Mouse (Mus musculus) cerebellum, adult 8-10 months (tissue): Measurements from ENCODE around the gene Bphl.
A peak's percentile ranks its signal among the peaks of the same experiment; 100 is the strongest.

Source experiments
- DNase-seq: peaks from one replicate; pipeline ENCODE4 v3.0.0; 2022

The Bphl gene

GRCm38 (mm10) chr13:34037172-34038055 is at the start of gene Bphl:
Bphl (plus strand) TSS chr13:34037597.
- DNase-seq = peak; percentile 94

GRCm38 (mm10) chr13:33989625-33990024 is 47.8 kb upstream of the Bphl start:
- DNase-seq = no peak

DNA sequence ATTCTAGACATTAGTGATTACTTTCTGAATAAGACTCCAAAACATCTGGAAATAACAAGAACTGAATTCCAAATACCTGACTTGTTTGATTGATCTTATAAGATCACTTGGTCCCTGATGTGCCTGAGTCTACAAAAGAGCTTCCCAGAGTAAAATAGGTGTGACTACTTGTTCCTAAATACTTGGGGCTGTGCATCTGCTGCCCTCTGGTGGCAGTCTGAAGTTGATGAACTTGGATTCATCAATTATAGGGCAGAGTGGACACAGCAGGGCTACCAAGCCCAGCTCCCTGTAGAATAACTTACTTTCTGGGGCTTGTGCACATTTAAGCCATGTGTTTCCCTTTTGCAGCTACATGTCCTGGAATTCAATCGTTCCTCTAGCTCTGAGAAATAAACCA is 42.2 kb upstream of the Bphl start:
- DNase-seq = peak; percentile 68

- peak; percentile 81 for DNase-seq
Measured at GRCm38 (mm10) chr13:34002058-34003006, 35.1 kb upstream of the Bphl start, which contains the start of the genes Ripk1 and Serpinb6a. Ripk1 (plus strand) TSS chr13:34002363. Serpinb6a (minus strand) TSS chr13:34002794.

- DNase-seq = peak; percentile 20
Measured at GRCm38 (mm10) chr13:34003058-34003457, 34.3 kb upstream of the Bphl start.

GRCm38 (mm10) chr13:34007234-34007633 is 30.2 kb upstream of the Bphl start:
- no peak for DNase-seq

DNA sequence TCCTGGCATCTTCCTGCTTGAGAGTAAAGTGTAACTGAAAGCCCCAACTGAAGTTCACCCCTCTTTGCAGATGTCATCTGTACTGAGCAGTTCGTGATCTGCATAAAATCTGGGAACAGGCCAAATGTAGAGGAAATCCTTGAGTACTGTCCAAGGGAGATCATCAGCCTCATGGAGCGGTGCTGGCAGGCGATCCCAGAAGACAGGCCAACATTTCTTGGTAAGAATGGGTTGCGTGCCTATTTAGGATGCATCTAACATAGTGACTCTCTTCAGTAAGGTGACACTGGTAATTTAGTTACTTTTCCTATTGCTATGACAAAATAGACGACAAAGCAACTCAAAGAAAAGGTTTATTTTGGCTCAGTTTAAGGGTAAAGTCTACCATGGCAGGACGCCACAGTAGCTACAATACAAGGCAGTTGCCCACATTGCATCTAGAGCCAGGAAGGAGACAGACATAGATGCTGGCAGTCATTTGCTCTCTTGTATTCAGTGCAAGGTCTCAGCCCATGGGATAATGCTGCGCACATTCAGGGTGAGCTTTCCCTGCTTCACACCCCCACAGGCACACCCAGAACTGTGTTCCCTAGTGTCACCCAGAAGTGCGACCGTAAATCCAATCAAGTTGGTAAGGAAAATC is 20.3 kb upstream of the Bphl start:
- peak; percentile 28 for DNase-seq

DNA sequence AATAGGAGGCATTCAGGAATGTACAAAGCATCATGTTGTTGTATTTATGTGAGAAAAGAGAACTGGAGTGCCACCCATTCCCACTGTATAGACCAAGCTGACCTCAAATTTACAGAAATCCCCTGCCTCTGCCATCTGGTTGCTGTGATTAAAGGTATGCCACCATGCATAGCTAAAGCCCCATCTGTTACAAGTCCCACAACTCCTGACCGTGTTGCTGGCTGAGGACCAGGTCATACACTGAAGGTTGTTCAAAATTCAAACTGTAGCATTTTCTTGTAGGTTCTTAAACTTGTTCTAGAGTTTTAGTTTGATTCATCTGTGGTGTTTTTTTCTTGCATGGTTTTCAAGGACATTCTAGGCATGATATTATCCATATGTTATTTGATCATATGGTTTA is 18.9 kb upstream of the Bphl start:
- DNase-seq = no peak

- no peak for DNase-seq
Measured at GRCm38 (mm10) chr13:34021998-34022397, 15.4 kb upstream of the Bphl start.

DNA sequence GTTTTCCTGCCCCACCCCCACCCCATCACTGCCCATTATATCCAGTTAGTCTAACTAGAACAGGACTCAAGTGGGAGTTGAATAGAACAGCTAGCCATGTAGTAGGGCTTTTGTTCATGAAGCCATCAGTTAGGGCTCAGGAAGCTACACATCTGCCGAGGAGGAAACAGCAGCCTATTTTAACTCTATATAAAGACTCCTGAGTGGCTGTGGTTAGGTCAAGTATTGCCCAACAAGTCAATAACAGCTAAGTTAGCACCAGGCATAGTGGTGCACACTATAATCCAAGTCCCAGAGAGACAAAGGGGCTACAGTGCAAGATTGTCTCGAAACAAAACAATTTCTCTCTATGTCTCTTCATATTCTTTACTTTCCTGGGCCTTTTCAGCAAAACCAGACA is 5.4 kb upstream of the Bphl start:
- no peak for DNase-seq

DNA sequence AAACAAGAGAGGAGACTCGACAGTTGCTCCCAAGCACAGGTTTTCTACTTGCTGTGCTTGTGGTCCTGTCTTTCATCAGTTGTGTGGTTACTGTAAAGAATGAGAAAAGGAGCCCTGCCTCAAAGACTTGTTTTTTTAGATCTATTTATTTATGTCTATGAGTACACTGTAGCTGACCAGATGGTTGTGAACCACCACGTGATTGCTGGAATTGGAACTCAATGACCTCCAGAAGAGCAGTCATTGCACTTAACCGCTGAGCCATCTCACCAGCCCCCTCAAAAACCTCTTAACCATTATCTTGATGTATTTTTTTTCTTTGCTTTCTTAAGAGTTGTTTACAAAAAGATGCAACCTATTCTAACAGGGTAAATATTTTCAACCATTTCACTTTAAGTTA is 2.0 kb upstream of the Bphl start:
- no peak for DNase-seq

- no peak for DNase-seq
Measured at GRCm38 (mm10) chr13:34036726-34037125, 671 bp upstream of the Bphl start.

DNA sequence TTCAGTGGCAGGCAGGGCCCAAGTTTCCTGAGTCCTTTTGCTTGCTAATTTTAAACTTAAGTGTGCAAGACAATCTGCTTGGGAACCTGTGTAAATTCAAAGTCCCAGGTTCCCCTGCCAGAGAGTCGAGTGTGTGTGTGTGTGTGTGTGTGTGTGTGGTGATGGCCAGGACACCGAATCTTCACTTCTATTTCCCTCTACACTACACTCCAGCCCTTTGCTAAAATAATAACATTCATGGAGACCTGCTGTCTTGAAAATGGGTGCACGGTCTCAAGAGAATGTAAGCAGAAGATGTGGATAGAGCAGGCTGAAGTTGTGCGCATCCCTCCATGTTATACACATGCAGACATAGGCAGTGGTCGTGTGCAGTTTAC is 647 bp downstream of the Bphl start:
- DNase-seq = no peak

DNA sequence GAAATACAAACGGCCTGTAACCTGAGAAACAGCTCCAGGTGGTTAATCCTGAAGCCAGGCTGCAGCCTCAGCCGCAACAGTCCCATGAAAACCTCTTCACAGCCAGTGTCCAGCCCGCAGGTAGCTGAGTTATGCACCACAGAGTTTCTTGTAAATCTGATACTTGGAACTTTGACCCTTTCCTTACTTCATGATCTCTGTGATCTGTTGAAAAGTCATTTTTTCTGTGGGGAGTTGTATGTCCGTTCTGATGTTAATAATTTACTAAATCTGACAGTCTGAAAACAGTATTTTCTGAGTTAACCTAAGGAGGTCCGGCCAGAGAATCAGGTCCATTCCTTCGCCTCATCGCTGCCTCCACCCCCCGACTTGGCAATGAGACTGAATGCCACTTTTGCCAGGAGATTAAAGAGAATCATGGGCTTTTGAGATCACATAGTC is 1.5 kb downstream of the Bphl start:
- DNase-seq = no peak

DNA sequence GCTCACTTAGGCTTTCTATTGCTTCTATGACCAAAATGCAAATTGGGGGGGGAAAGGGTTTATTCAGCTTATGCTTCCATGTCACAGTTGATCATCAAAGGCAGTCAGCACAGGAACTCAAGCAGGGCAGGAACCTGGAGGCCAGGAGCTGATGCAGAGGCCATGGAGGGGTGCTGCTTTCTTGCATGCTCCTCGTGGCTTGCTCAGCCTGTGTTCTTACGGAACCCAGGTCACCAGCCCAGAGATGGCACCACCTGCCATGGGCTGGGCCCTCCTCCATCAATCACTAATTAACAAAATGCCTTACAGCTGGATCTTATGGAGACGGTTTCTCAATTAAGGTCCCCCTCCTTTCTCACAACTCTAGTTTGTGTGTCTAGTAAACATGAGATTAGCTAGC is 2.7 kb downstream of the Bphl start:
- no peak for DNase-seq

GRCm38 (mm10) chr13:34043716-34044393 is 6.5 kb downstream of the Bphl start:
- no peak for DNase-seq

DNA sequence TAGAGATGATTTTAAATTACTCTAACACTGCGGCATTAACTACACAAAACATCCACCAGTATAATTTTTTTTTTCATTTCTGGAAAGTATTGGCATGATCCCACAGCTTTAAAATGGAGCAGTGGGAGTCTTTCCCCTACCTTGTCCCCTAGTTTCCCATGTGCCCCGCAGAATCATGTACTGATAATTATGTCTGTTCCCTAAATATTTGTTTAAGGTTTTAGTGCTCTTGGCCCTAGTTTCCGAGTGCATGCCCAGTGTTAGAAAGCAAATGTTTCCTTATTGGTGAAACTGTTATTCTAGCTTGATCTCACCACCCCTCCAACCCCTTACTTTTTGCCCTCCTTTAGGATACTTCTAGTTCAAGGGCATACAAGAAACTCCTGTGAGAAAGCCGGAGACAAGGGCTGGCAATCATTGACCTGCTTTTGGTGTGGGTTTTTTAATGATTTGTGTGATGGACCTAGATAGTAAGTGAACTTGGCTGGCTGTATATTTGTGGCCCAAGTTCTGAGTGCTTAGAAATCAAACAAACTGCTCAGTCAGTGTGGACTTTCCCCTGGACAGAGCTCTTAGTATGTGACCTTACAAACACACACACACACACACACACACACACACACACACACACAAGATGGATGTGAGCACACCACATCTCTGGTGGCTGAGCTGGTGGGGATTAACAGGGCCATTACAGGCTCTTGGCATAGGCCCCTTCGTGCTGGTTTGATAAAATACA is 8.3 kb downstream of the Bphl start:
- no peak for DNase-seq

DNA sequence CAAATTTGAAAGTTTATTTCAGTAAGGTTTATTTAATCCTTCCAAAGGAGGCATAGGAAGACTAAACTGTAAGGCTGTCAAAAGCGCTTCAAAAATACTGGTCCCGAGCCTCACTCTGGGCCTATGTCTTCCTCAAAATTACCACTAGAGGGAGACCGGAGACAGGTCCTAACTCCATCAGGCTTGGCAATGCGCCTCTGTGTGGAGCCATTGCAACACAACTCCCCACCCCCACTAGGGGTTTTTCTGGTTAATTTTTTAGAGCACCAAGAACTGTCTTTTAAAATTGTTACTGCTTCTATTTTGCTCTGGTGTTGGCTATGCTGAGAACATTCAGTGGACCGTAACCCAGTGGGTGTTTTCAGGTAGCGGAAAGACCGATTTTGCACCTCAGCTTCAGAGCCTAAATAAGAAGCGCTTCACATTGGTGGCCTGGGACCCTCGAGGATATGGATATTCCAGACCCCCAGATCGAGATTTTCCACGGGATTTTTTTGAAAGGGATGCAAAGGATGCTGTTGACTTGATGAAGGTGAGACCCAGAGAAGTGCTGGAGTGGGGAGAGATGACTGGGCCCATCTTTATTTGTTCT is 9.1 kb downstream of the Bphl start:
- DNase-seq = peak; percentile 76

DNA sequence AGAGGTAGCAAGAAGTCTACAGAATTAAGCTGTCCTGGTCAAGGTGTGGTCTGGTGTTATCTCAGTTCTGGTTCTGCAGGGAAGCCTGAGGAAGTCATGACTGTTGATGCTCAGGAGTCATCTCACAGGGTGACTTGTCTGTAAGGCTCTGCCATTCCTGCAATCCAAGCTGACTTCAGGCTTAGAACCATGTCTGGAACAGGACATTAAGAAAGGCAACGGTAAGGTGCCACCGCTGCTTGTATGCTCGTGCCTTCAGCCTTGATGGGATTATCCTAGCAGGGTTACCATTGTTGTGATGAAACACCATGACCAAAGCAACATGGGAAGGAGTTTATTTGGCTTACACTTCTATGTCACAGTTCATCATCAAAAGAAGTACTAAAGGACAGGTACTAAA is 10.1 kb downstream of the Bphl start:
- no peak for DNase-seq

GRCm38 (mm10) chr13:34050479-34050878 is 13.1 kb downstream of the Bphl start:
- no peak for DNase-seq

GRCm38 (mm10) chr13:34051692-34052091 is 14.3 kb downstream of the Bphl start:
- no peak for DNase-seq
